ENCODE assay signal across 14 mouse cellular contexts in genomic region chr2:45063300-45063890, GRCm38 (mm10). TPM values are rescaled to one million over a fixed set of nuclear protein-coding genes. Genes with fewer than 3 reads are reported as not detected.
A peak's percentile ranks its signal among the peaks of the same experiment; 100 is the strongest.
DNase-seq lines count a peak whose midpoint lies in the region; ATAC-seq and TF ChIP-seq lines count a peak whose summit lies in the region.
"Had no signal": no experiment of that assay in that cellular context is flagged by ENCODE, and none has a peak within 500 bp of the region (broad histone marks: within the 10 kb centered on the region; RNA-seq: fewer than 3 reads in every experiment).

No protein-coding gene starts in this region.

- peaks cover 70% of the 10 kb centered on the region for H3K4me1 ChIP-seq in heart, embryonic 13.5 days
- H3K4me1 ChIP-seq in liver, adult 2 months (ENCODE audit: control insufficient read depth, insufficient read depth, low read length), result no peaks in the 10 kb centered on the region; the same call in 1 of the 2 replicates
- peaks cover 68% of the 10 kb centered on the region for H3K4me1 ChIP-seq in forebrain, embryonic 12.5 days
- peaks cover 31% of the 10 kb centered on the region for H3K4me1 ChIP-seq in hindbrain, embryonic 15.5 days (replicated peaks)

- WGBS in heart, embryonic 13.5 days, result 44% methylated on average over 7 of the region's 7 CpGs
- WGBS in liver, adult 2 months, result 40% methylated on average over 7 of the region's 7 CpGs
- WGBS in forebrain, embryonic 12.5 days, result 11% methylated on average over 7 of the region's 7 CpGs
- 14% methylated on average over 7 of the region's 7 CpGs for WGBS in hindbrain, embryonic 15.5 days

- H3K27ac ChIP-seq in heart, embryonic 13.5 days (replicated peaks), result peak overlapping the region; percentile 53; the same call in 1 of the 2 replicates
- 0 out of 2 replicates have a peak overlapping the region, but pooled peaks have one; percentile 10 for H3K27ac ChIP-seq in liver, adult 2 months (replicated peaks; ENCODE audit: insufficient read depth, low read depth, low read length)
- peak overlapping the region; percentile 46; the same call in 1 of the 2 replicates for H3K27ac ChIP-seq in forebrain, embryonic 12.5 days
- H3K27ac ChIP-seq in hindbrain, embryonic 15.5 days (replicated peaks), result 0 out of 2 replicates have a peak overlapping the region, but pooled peaks have one; percentile 23
- H3K27ac ChIP-seq: limb, embryonic 10.5 days had no signal

- TF ChIP-seq CTCF in liver, adult 2 months (IDR thresholded peaks at IDR 0.05; ENCODE audit: low read depth, low read length), result no peak

- no peak for ATAC-seq in heart, embryonic 13.5 days (ENCODE audit: extremely low read depth, insufficient number of reproducible peaks, low FRiP score, low TSS enrichment)
- no peak for ATAC-seq in forebrain, embryonic 12.5 days (ENCODE audit: low FRiP score)
- no peak for ATAC-seq in hindbrain, embryonic 15.5 days (ENCODE audit: low FRiP score, low read depth)
- ATAC-seq: CD4-positive, CD25-positive, alpha-beta regulatory T cell, adult 4 months had no signal

- no peak for TF ChIP-seq POLR2A in liver, adult 2 months (IDR thresholded peaks at IDR 0.05; ENCODE audit: extremely low read depth, insufficient read depth, low read length)

- no peaks in the 10 kb centered on the region for H3K9me3 ChIP-seq in heart, embryonic 13.5 days
- no peaks in the 10 kb centered on the region for H3K9me3 ChIP-seq in forebrain, embryonic 12.5 days
- no peaks in the 10 kb centered on the region for H3K9me3 ChIP-seq in hindbrain, embryonic 15.5 days
- H3K9me3 ChIP-seq: limb, embryonic 10.5 days had no signal

- no peak overlapping the region for H3K4me2 ChIP-seq in heart, embryonic 13.5 days
- no peak overlapping the region for H3K4me2 ChIP-seq in forebrain, embryonic 12.5 days
- no peak overlapping the region for H3K4me2 ChIP-seq in hindbrain, embryonic 15.5 days
- H3K4me2 ChIP-seq: lung, embryonic 14.5 days had no signal

- DNase-seq in heart, postnatal 10 days, result no peak
- DNase-seq in liver, adult 2 months (ENCODE audit: extremely low read depth, low read depth, low spot score), result no peak
- no peak for DNase-seq in liver
- no peak for DNase-seq in adrenal gland, postnatal 14 days
- DNase-seq in layer of hippocampus, adult 11-12 months (ENCODE audit: low spot score), result no peak
- DNase-seq: adrenal gland, postnatal 10 days; layer of hippocampus, adult 9-11 months; lung, embryonic 14.5 days; thymus, postnatal 36 days had no signal

- H3K36me3 ChIP-seq in heart, embryonic 13.5 days, result no peaks in the 10 kb centered on the region
- no peaks in the 10 kb centered on the region for H3K36me3 ChIP-seq in liver, adult 2 months (ENCODE audit: control insufficient read depth, insufficient read depth, low read length)
- no peaks in the 10 kb centered on the region for H3K36me3 ChIP-seq in forebrain, embryonic 12.5 days (replicated peaks)
- H3K36me3 ChIP-seq in hindbrain, embryonic 15.5 days, result no peaks in the 10 kb centered on the region
- H3K36me3 ChIP-seq: limb, embryonic 10.5 days had no signal

- intact Hi-C loops in heart, postnatal 10 days (cut with DNase I), result no loop called here

- no peak overlapping the region for H3K4me3 ChIP-seq in heart, embryonic 13.5 days
- no peak overlapping the region for H3K4me3 ChIP-seq in liver, adult 2 months (ENCODE audit: insufficient read depth, low read depth, low read length)
- no peak overlapping the region for H3K4me3 ChIP-seq in forebrain, embryonic 12.5 days (replicated peaks)
- no peak overlapping the region for H3K4me3 ChIP-seq in hindbrain, embryonic 15.5 days
- H3K4me3 ChIP-seq: limb, embryonic 10.5 days had no signal

- H3K27me3 ChIP-seq in heart, embryonic 13.5 days (replicated peaks), result no peaks in the 10 kb centered on the region
- H3K27me3 ChIP-seq in liver, adult 2 months (ENCODE audit: control insufficient read depth, insufficient read depth, low read length), result no peaks in the 10 kb centered on the region
- no peaks in the 10 kb centered on the region for H3K27me3 ChIP-seq in forebrain, embryonic 12.5 days
- H3K27me3 ChIP-seq in hindbrain, embryonic 15.5 days, result no peaks in the 10 kb centered on the region

- H3K79me2 ChIP-seq in liver, adult 2 months (ENCODE audit: control insufficient read depth, insufficient read depth, low read length), result no peaks in the 10 kb centered on the region; the same call in 1 of the 2 replicates

- peak overlapping the region; percentile 30; the same call in 1 of the 2 replicates for H3K9ac ChIP-seq in heart, embryonic 13.5 days
- H3K9ac ChIP-seq in liver, adult 2 months (ENCODE audit: low read depth, low read length), result no peak overlapping the region
- H3K9ac ChIP-seq in forebrain, embryonic 12.5 days, result no peak overlapping the region
- H3K9ac ChIP-seq in hindbrain, embryonic 15.5 days, result no peak overlapping the region
- H3K9ac ChIP-seq: lung, embryonic 14.5 days had no signal

RNA-seq across cellular contexts. Expression of gene Zeb2, which starts 53.8 kb away (rescaled TPM):
- 21.8 and 22.4 TPM in 2 replicates for polyA plus RNA-seq in heart, embryonic 13.5 days (2015; fragmentation: Nextera tagmentation; extraction: Ambion mirVana)
- total RNA-seq in heart, postnatal 10 days (2021), result 10 to 100 TPM; 62.7 to 77.7 TPM
- total RNA-seq in liver, adult 2 months (2014; rRNA removed), result 15.5 and 16.8 TPM in 2 replicates
- 1.7 and 4.9 TPM in 2 replicates for polyA plus RNA-seq in liver, adult 2 months (2012; rRNA removed)
- 63.3 and 74.3 TPM in 2 replicates for polyA plus RNA-seq in forebrain, embryonic 12.5 days (2016; fragmentation: Nextera tagmentation; extraction: Ambion mirVana)
- polyA plus RNA-seq in hindbrain, embryonic 15.5 days (2015; fragmentation: Nextera tagmentation; extraction: Ambion mirVana), result 37.0 and 38.0 TPM in 2 replicates
- total RNA-seq in adrenal gland, postnatal 14 days (2021), result 153 and 158 TPM in 2 replicates
